Mouse (Mus musculus) forelimb bud, embryonic 11.5 days (tissue): ENCODE results near the gene Psmd7.

ENCODE experiments used
- DNase-seq: peaks from one replicate; pipeline ENCODE4 v3.0.0-alpha.2; 2012; ENCODE audit warnings: low read depth, low spot score

Gene Psmd7

GRCm38 (mm10) chr8:107578132-107578531 is 10.1 kb downstream of the Psmd7 start:
- no peak for DNase-seq

- DNase-seq = no peak
Measured at GRCm38 (mm10) chr8:107577640-107578039, 10.6 kb downstream of the Psmd7 start.

- peak; percentile 95 for DNase-seq
Measured at GRCm38 (mm10) chr8:107576702-107577101, 11.6 kb downstream of the Psmd7 start.

GRCm38 (mm10) chr8:107574771-107575170 is 13.5 kb downstream of the Psmd7 start:
- no peak for DNase-seq

GRCm38 (mm10) chr8:107572497-107572896 is 15.8 kb downstream of the Psmd7 start:
- peak; percentile 74 for DNase-seq

GRCm38 (mm10) chr8:107571486-107572135 is 16.7 kb downstream of the Psmd7 start:
- no peak for DNase-seq

- DNase-seq = no peak
Measured at GRCm38 (mm10) chr8:107571046-107571445, 17.2 kb downstream of the Psmd7 start.

GRCm38 (mm10) chr8:107562164-107562563 is 26.1 kb downstream of the Psmd7 start:
- DNase-seq = no peak

GRCm38 (mm10) chr8:107560820-107561536 is 27.3 kb downstream of the Psmd7 start:
- DNase-seq = peak; percentile 52

GRCm38 (mm10) chr8:107556511-107556936 is 31.7 kb downstream of the Psmd7 start:
- no peak for DNase-seq

GRCm38 (mm10) chr8:107555231-107555630 is 33.0 kb downstream of the Psmd7 start:
- no peak for DNase-seq

- DNase-seq = no peak
Measured at GRCm38 (mm10) chr8:107552234-107552633, 36.0 kb downstream of the Psmd7 start.

- DNase-seq = no peak
Measured at GRCm38 (mm10) chr8:107546817-107547216, 41.4 kb downstream of the Psmd7 start.

GRCm38 (mm10) chr8:107546154-107546553 is 42.1 kb downstream of the Psmd7 start:
- no peak for DNase-seq

GRCm38 (mm10) chr8:107545621-107546152 is 42.6 kb downstream of the Psmd7 start:
- DNase-seq = no peak

GRCm38 (mm10) chr8:107544651-107545174 is 43.6 kb downstream of the Psmd7 start:
- peak; percentile 74 for DNase-seq

GRCm38 (mm10) chr8:107544211-107544610 is 44.1 kb downstream of the Psmd7 start:
- DNase-seq = no peak

- no peak for DNase-seq
Measured at GRCm38 (mm10) chr8:107543714-107544113, 44.5 kb downstream of the Psmd7 start.

- DNase-seq = no peak
Measured at GRCm38 (mm10) chr8:107542151-107542550, 46.1 kb downstream of the Psmd7 start.

GRCm38 (mm10) chr8:107541369-107541768 is 46.9 kb downstream of the Psmd7 start:
- no peak for DNase-seq

GRCm38 (mm10) chr8:107540623-107541022 is 47.6 kb downstream of the Psmd7 start:
- no peak for DNase-seq

- DNase-seq = no peak
Measured at GRCm38 (mm10) chr8:107537472-107537871, 50.8 kb downstream of the Psmd7 start.
